Mouse (Mus musculus) E14TG2a.4 (cell line): ENCODE data around the gene Tnfaip2.

Source experiments
- H3K27me3 ChIP-seq: 2 replicates; pipeline ENCODE4 v1.6.1; 2014; ENCODE audit warnings: low read length, control low read depth; ENCODE audit not compliant: insufficient read depth
- H3K36me3 ChIP-seq: 2 replicates; pipeline ENCODE4 v1.6.1; 2014; ENCODE audit warnings: low read length, control low read depth; ENCODE audit not compliant: insufficient read depth
- H3K4me1 ChIP-seq: replicated peaks from 2 replicates; pipeline ENCODE4 v1.6.1; 2014; ENCODE audit warnings: low read depth, low read length, control low read depth
- H3K4me3 ChIP-seq: replicated peaks from 2 replicates; pipeline ENCODE4 v1.5.1; 2014; ENCODE audit warnings: mild to moderate bottlenecking, low read length
- H3K9me3 ChIP-seq: 2 replicates; pipeline ENCODE4 v1.6.1; 2014; ENCODE audit warnings: low read length, control low read depth
- CTCF ChIP-seq: conservative IDR thresholded peaks from 2 replicates; pipeline ENCODE4 v1.5.1; 2014; ENCODE audit warnings: low read length
- NANOG ChIP-seq: IDR thresholded peaks from 2 replicates; pipeline ENCODE4 v1.6.1; 2014; ENCODE audit warnings: borderline replicate concordance, low read length, mixed read lengths
- POU5F1 ChIP-seq: IDR thresholded peaks from 2 replicates; pipeline ENCODE4 v1.6.1; 2014; ENCODE audit warnings: low read length, borderline replicate concordance

Tnfaip2 gene

DNA sequence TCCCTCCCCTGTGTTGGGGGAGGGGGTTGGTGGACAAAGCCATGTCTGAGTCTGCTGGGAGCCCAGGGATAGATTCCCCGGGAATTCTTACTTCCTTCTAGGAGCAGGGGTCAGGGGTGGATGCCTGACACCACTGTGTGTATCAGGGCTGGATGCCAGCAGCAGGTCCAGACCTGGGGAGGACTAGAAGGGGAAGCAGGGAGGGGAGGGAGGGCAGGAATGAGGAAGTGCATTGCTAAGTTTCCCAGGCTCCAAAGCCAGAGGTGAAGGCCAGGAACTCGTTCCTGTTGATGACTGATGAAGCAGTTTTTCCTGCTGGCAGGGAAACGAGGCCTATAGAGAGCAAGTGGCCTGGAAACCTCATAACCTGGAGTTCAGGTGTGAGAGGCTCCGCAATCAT, 10.2 kb upstream of the Tnfaip2 start:
- Histone ChIP-seq H3K4me3 (no peak overlapping the region), H3K27me3 (peaks cover 85% of the 10 kb centered on the region), H3K4me1 (peaks cover 67% of the 10 kb centered on the region), H3K9me3 (no peaks in the 10 kb centered on the region), H3K36me3 (no peaks in the 10 kb centered on the region)
- TF ChIP-seq CTCF: no peak
- no peak for TF ChIP-seq POU5F1
- TF ChIP-seq NANOG: no peak

GRCm38 (mm10) chr12:111432751-111433331, 9.4 kb upstream of the Tnfaip2 start:
- no peaks in the 10 kb centered on the region for H3K36me3 ChIP-seq
- no peak overlapping the region for H3K4me3 ChIP-seq
- peak; percentile 43; the same call in 1 of the 2 replicates for TF ChIP-seq NANOG
- no peak for TF ChIP-seq CTCF
- H3K27me3 ChIP-seq: peaks cover 85% of the 10 kb centered on the region
- peaks cover 62% of the 10 kb centered on the region for H3K4me1 ChIP-seq
- H3K9me3 ChIP-seq: no peaks in the 10 kb centered on the region

DNA sequence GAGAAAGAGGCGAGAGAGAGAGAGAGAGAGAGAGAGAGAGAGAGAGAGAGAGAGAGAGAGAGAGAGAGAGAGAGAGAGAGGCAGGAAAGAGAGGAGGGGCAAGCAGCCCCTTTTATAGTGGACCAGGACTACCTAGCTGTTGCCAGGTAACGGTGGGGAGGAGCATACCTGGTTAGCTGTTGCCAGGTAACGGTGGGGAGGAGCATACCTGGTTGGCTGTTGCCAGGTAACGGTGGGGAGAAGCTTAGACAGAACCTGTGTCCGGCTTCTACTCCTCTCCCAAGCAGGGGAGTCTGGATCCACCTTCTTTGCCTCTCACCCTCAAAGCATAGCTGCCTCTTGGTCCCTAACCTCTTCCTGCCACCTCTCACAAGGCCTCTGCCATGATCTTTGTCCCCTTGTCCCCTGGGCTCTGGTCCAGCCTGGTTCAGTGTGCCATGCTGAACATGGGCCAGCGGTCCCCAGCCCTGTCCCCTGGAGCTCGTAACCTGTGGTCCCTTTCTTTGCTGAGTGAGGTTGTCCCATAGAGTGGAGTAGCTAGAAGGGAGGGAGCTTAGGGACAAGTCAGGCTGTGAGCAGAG, 8.0 kb upstream of the Tnfaip2 start:
- peaks cover 49% of the 10 kb centered on the region for H3K4me1 ChIP-seq
- TF ChIP-seq NANOG (no peak), POU5F1 (no peak), CTCF (no peak)

DNA sequence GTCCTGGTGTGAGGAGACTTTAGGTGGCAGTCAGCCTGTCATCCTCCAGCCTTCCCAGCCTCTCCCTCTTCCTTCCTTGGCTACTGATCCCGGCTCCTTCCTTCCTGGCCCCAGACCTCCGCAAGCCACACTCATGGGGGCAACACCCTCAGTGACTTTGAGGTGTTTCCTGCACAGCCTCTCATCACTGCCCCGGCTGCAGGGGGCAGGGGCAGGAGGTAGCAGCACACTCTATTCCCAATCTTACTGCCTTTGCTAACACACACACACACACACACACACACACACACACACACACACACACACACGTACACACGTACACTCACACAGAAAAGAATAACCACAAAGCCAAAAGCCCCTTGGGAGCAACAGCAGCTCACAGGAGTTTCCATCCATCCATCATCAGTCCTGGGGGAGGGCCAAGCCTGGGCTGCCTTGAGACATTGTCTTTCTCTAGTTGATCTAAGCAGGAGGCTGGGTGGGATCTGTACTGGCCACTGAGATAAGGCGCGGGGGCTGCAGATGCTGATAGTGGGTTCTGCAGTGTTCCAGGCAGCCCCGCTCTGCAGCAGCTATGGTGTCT, 7.4 kb upstream of the Tnfaip2 start:
- Histone ChIP-seq H3K36me3 (no peaks in the 10 kb centered on the region), H3K9me3 (peaks cover 1% of the 10 kb centered on the region), H3K27me3 (peaks cover 80% of the 10 kb centered on the region), H3K4me1 (peaks cover 43% of the 10 kb centered on the region), H3K4me3 (no peak overlapping the region)
- TF ChIP-seq NANOG (no peak), CTCF (no peak), POU5F1 (no peak)

More for the DNA sequence above, 8.0 kb upstream of the Tnfaip2 start:
- Histone ChIP-seq H3K4me3 (no peak overlapping the region), H3K9me3 (no peaks in the 10 kb centered on the region), H3K36me3 (no peaks in the 10 kb centered on the region), H3K27me3 (peaks cover 85% of the 10 kb centered on the region)

- Histone ChIP-seq H3K4me1 (peaks cover 33% of the 10 kb centered on the region), H3K9me3 (peaks cover 5% of the 10 kb centered on the region), H3K27me3 (peaks cover 79% of the 10 kb centered on the region), H3K4me3 (no peak overlapping the region), H3K36me3 (no peaks in the 10 kb centered on the region)
- TF ChIP-seq CTCF (no peak), NANOG (no peak), POU5F1 (no peak)
Observed at GRCm38 (mm10) chr12:111436170-111436569, 6.1 kb upstream of the Tnfaip2 start.

GRCm38 (mm10) chr12:111436640-111437039, 5.6 kb upstream of the Tnfaip2 start:
- TF ChIP-seq CTCF: no peak
- TF ChIP-seq NANOG: no peak
- no peak for TF ChIP-seq POU5F1
- Histone ChIP-seq H3K9me3 (peaks cover 5% of the 10 kb centered on the region), H3K4me1 (peaks cover 33% of the 10 kb centered on the region), H3K4me3 (no peak overlapping the region), H3K36me3 (no peaks in the 10 kb centered on the region), H3K27me3 (peaks cover 79% of the 10 kb centered on the region)

GRCm38 (mm10) chr12:111437222-111437900, 4.9 kb upstream of the Tnfaip2 start:
- TF ChIP-seq POU5F1 (no peak), CTCF (no peak), NANOG (no peak)
- Histone ChIP-seq H3K4me3 (no peak overlapping the region), H3K4me1 (peaks cover 33% of the 10 kb centered on the region), H3K36me3 (no peaks in the 10 kb centered on the region), H3K27me3 (peaks cover 79% of the 10 kb centered on the region), H3K9me3 (peaks cover 5% of the 10 kb centered on the region)

DNA sequence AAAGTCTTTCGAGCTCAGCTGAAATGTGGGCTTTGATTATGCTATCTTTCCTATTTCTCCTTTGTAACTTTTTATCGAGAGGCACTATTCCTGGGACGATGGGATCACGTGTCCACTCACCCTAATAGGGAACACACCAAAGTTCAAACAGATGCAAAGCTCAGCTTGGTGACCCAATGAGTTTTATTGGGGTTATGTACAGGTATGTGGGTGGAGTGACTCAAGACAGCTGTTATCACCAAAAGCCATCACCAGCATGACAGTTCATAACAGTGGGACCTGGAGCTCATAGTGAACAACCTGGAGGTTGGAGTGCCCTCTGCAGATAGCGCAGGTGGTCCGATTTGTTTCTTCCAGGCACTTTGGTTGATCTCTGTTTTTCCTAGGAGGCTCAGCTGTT, 3.4 kb upstream of the Tnfaip2 start:
- TF ChIP-seq NANOG: no peak
- peaks cover 36% of the 10 kb centered on the region for H3K4me1 ChIP-seq
- no peaks in the 10 kb centered on the region for H3K36me3 ChIP-seq
- H3K27me3 ChIP-seq: peaks cover 88% of the 10 kb centered on the region
- no peak overlapping the region for H3K4me3 ChIP-seq
- H3K9me3 ChIP-seq: peaks cover 5% of the 10 kb centered on the region
